Mouse (Mus musculus): ENCODE measurements around the gene Aff3. TPM values are rescaled to one million over a fixed set of nuclear protein-coding genes. Genes with fewer than 3 reads are reported as not detected.

The Aff3 gene
- polyA plus RNA-seq (2012; rRNA removed): 1.5 and 2.2 TPM in 2 replicates

DNA sequence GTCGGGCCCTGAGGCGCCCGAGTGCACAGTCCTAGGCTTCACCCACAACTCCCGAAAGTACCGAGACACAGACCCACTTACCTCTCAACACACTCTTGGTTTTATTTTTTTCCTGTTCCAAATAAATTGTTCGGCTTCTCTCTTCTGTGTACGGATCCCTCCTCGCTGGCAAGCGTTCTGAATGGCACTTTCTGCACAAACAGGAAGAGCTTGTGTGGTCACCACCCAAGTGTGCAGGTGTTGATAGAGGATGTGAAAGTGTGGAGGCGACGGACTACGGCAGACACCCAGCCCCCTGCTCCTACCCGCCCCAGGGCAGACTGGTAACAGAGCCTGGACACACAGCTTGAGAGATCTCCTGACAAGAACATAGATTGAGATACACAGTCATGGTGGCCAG is at the start of gene Aff3:
Gene Aff3 (minus strand): TSS at position 179 of the 400 bp plus-strand sequence.
- Histone ChIP-seq H3K36me3 (ENCODE audit: control insufficient read depth, insufficient read depth, low read length) (no peaks in the 10 kb centered on the region), H3K4me3 (ENCODE audit: insufficient read depth, low read depth, low read length) (no peak within 1 kb of the TSS), H3K27ac (ENCODE audit: insufficient read depth, low read depth, low read length) (no peak within 1 kb of the TSS), H3K27me3 (replicated peaks; ENCODE audit: control insufficient read depth, insufficient read depth, low read length) (no peaks in the 10 kb centered on the region), H3K4me1 (ENCODE audit: control insufficient read depth, insufficient read depth, low read length) (no peaks in the 10 kb centered on the region)
- no peak for DNase-seq
- no peak for TF ChIP-seq CTCF (conservative IDR thresholded peaks at IDR 0.05; ENCODE audit: insufficient read depth, insufficient read length, low read depth, low read length)
- TF ChIP-seq POLR2A (IDR thresholded peaks at IDR 0.05; ENCODE audit: low read depth, low read length): no peak
- WGBS: 71% methylated on average over 13 of the region's 13 CpGs

- 50% methylated on average over 6 of the region's 6 CpGs for WGBS
- Histone ChIP-seq H3K4me1 (ENCODE audit: control insufficient read depth, insufficient read depth, low read length) (no peaks in the 10 kb centered on the region), H3K36me3 (ENCODE audit: control insufficient read depth, insufficient read depth, low read length) (no peaks in the 10 kb centered on the region), H3K27ac (ENCODE audit: insufficient read depth, low read depth, low read length) (no peak overlapping the region), H3K27me3 (replicated peaks; ENCODE audit: control insufficient read depth, insufficient read depth, low read length) (no peaks in the 10 kb centered on the region), H3K4me3 (ENCODE audit: insufficient read depth, low read depth, low read length) (no peak overlapping the region)
- DNase-seq: no peak
- TF ChIP-seq POLR2A (IDR thresholded peaks at IDR 0.05; ENCODE audit: low read depth, low read length): no peak
- no peak for TF ChIP-seq CTCF (conservative IDR thresholded peaks at IDR 0.05; ENCODE audit: insufficient read depth, insufficient read length, low read depth, low read length)
These were observed 35.9 kb upstream of the Aff3 start for GRCm38 (mm10) chr1:38700646-38701045.

- Histone ChIP-seq H3K27me3 (replicated peaks; ENCODE audit: control insufficient read depth, insufficient read depth, low read length) (no peaks in the 10 kb centered on the region), H3K4me3 (ENCODE audit: insufficient read depth, low read depth, low read length) (no peak overlapping the region), H3K4me1 (ENCODE audit: control insufficient read depth, insufficient read depth, low read length) (no peaks in the 10 kb centered on the region), H3K36me3 (ENCODE audit: control insufficient read depth, insufficient read depth, low read length) (no peaks in the 10 kb centered on the region), H3K27ac (ENCODE audit: insufficient read depth, low read depth, low read length) (no peak overlapping the region)
- 84% methylated on average over 10 of the region's 10 CpGs for WGBS
- TF ChIP-seq POLR2A (IDR thresholded peaks at IDR 0.05; ENCODE audit: low read depth, low read length): no peak
- no peak for TF ChIP-seq CTCF (conservative IDR thresholded peaks at IDR 0.05; ENCODE audit: insufficient read depth, insufficient read length, low read depth, low read length)
- DNase-seq: no peak
These were observed 34.5 kb upstream of the Aff3 start for GRCm38 (mm10) chr1:38699244-38699643.

DNA sequence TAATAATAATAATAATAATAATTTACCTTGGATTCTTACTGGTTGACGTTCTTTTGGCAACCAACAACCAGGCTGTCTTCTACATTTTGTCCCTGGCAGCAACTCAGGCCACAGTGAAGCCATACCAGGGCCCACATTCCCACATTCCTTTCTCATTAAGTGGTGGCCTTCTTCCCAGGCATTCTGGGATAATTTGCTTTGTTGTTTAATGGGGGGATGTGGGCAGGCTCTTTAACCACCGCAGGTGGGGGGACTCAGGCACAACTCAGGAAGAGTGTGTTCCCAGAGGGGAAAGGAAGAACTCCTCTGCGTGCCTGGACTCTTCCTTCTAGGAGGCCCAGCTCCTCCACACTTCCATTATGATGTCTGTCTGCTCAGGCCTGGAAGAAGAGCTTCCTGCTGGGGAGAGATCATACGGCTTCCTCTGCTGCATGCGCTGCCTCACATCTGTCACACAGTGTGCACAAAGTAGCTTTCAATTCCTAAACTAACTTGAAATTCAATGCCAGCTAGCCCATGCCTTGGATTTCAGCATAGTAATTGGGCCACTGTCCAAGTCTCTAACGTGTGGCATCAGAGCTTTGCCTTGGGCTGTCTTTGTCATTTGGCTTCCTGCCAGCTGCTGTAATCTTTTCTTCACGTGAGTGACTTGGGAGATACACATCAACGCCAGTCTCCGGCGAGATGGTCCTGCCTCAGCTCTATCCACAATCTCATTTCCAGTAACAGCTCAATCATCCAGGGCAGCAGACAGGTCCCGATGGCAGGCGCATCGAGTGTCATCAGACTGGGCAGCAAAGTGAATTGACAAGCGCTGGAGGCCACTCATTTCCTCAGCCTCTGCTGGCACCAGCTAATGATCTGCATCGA is 31.3 kb upstream of the Aff3 start:
- no peak overlapping the region for H3K27ac ChIP-seq (ENCODE audit: insufficient read depth, low read depth, low read length)
- no peak for DNase-seq
- WGBS: 46% methylated on average over 15 of the region's 15 CpGs

DNA sequence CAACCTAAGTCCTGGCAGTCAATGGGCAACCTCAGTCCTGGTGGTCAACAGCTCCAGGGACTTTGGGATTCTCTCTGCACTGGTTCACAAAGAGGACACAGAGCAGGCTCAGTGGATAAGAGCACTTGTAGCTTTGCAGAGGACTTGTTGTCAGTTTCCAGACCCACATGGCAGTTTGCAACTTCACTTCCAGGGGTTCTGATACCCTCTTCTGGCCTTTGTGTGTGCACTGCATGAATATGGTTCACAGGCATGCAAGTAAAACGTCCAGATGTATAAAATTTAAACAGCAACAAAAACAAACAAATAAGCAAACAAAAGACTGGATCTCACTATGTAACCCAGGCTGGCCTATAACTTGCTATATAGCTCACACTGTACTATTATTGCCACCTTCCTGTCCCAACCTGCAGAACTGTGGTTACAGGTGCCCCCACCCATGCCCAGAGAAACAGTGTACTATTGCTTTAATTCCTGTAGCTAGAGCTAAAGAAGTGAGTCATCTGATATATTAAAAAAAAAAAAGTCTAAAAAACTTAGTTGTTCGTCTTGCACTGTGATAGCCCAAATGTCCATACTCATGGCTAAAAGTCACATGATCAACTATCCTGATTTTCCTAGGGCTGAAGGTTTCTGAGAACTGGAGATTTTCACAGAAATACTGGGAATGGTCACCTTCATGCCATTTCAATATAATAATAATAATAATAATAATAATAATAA is 30.5 kb upstream of the Aff3 start:
- H3K27me3 ChIP-seq (replicated peaks; ENCODE audit: control insufficient read depth, insufficient read depth, low read length): no peaks in the 10 kb centered on the region
- WGBS: 69% methylated on average over 2 of the region's 2 CpGs

More for the DNA sequence above, 31.3 kb upstream of the Aff3 start:
- no peaks in the 10 kb centered on the region for H3K4me1 ChIP-seq (ENCODE audit: control insufficient read depth, insufficient read depth, low read length)
- no peak for TF ChIP-seq CTCF (conservative IDR thresholded peaks at IDR 0.05; ENCODE audit: insufficient read depth, insufficient read length, low read depth, low read length)
- TF ChIP-seq POLR2A (IDR thresholded peaks at IDR 0.05; ENCODE audit: low read depth, low read length): no peak
- no peaks in the 10 kb centered on the region for H3K27me3 ChIP-seq (replicated peaks; ENCODE audit: control insufficient read depth, insufficient read depth, low read length)
- H3K36me3 ChIP-seq (ENCODE audit: control insufficient read depth, insufficient read depth, low read length): no peaks in the 10 kb centered on the region
- H3K4me3 ChIP-seq (ENCODE audit: insufficient read depth, low read depth, low read length): no peak overlapping the region

GRCm38 (mm10) chr1:38694142-38694541 is 29.4 kb upstream of the Aff3 start:
- Histone ChIP-seq H3K27me3 (replicated peaks; ENCODE audit: control insufficient read depth, insufficient read depth, low read length) (no peaks in the 10 kb centered on the region), H3K4me1 (ENCODE audit: control insufficient read depth, insufficient read depth, low read length) (no peaks in the 10 kb centered on the region), H3K36me3 (ENCODE audit: control insufficient read depth, insufficient read depth, low read length) (no peaks in the 10 kb centered on the region), H3K27ac (ENCODE audit: insufficient read depth, low read depth, low read length) (no peak overlapping the region), H3K4me3 (ENCODE audit: insufficient read depth, low read depth, low read length) (no peak overlapping the region)
- no peak for DNase-seq
- TF ChIP-seq POLR2A (IDR thresholded peaks at IDR 0.05; ENCODE audit: low read depth, low read length): no peak
- no peak for TF ChIP-seq CTCF (conservative IDR thresholded peaks at IDR 0.05; ENCODE audit: insufficient read depth, insufficient read length, low read depth, low read length)
- 72% methylated on average over 5 of the region's 5 CpGs for WGBS

More for the DNA sequence above, 30.5 kb upstream of the Aff3 start:
- H3K4me1 ChIP-seq (ENCODE audit: control insufficient read depth, insufficient read depth, low read length): no peaks in the 10 kb centered on the region
- H3K36me3 ChIP-seq (ENCODE audit: control insufficient read depth, insufficient read depth, low read length): no peaks in the 10 kb centered on the region
- DNase-seq: no peak
- H3K27ac ChIP-seq (ENCODE audit: insufficient read depth, low read depth, low read length): no peak overlapping the region
- no peak overlapping the region for H3K4me3 ChIP-seq (ENCODE audit: insufficient read depth, low read depth, low read length)
- TF ChIP-seq CTCF (conservative IDR thresholded peaks at IDR 0.05; ENCODE audit: insufficient read depth, insufficient read length, low read depth, low read length) (no peak), POLR2A (IDR thresholded peaks at IDR 0.05; ENCODE audit: low read depth, low read length) (no peak)

DNA sequence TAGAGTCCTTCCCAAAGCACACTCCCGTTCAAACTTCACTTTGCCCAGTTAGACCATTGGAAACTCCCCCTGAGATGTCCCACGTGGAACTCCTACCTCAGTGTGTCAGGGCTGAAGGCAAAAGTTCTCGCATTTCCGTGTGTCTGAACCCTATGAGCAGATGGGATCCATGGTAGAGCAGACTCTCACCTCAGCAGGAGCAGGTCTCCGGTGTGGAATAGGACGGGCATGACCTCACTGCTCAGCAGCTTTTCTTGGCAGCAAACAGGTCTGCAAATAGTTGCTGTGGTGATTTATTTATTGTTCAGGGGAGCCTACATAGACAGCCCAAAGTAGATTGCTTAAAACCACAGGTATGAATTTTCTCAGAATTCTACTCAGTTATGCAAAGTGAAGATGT is 25.7 kb upstream of the Aff3 start:
- H3K27ac ChIP-seq (ENCODE audit: insufficient read depth, low read depth, low read length): no peak overlapping the region
- DNase-seq: no peak
- no peak for TF ChIP-seq CTCF (conservative IDR thresholded peaks at IDR 0.05; ENCODE audit: insufficient read depth, insufficient read length, low read depth, low read length)
- H3K27me3 ChIP-seq (replicated peaks; ENCODE audit: control insufficient read depth, insufficient read depth, low read length): no peaks in the 10 kb centered on the region
- 66% methylated on average over 6 of the region's 6 CpGs for WGBS
- H3K4me1 ChIP-seq (ENCODE audit: control insufficient read depth, insufficient read depth, low read length): no peaks in the 10 kb centered on the region
- no peaks in the 10 kb centered on the region for H3K36me3 ChIP-seq (ENCODE audit: control insufficient read depth, insufficient read depth, low read length)
- no peak overlapping the region for H3K4me3 ChIP-seq (ENCODE audit: insufficient read depth, low read depth, low read length)
